Mouse (Mus musculus): ENCODE data around the gene Fbxl17. TPM values are rescaled to one million over a fixed set of nuclear protein-coding genes. Genes with fewer than 3 reads are reported as not detected.

The Fbxl17 gene
- polyA plus RNA-seq, 1 experiment, result 7.3 TPM

DNA sequence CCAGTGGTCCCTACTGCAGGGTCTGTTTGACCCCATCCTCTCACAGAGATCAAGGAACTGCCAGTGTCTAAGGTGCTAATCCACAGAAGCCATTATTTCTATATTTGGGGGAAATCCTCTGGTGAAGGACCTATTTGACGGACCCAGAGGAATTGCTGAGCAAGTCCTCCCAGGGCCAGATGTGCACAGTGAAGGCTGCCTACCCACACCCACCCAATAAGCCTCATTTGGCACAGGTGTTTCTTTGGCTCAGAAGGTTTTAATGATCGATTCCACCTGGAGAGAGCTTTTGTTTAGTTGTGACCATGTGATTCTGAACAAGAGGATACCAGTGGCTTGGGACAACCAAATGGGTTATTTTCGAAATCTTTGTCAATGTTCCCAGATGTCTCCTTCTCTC, 462.3 kb downstream of the Fbxl17 start:
- H3K4me1 ChIP-seq (replicated peaks; ENCODE audit: control insufficient read depth, insufficient read depth, low read length), result no peaks in the 10 kb centered on the region
- no peaks in the 10 kb centered on the region for H3K27me3 ChIP-seq (ENCODE audit: control insufficient read depth, insufficient read depth, low read length)
- no peak overlapping the region for H3K27ac ChIP-seq (ENCODE audit: control insufficient read depth, insufficient read depth, low read length)
- 96% methylated on average over 3 of the region's 3 CpGs for WGBS
- no peak for TF ChIP-seq CTCF (IDR thresholded peaks at IDR 0.05; ENCODE audit: borderline replicate concordance, control insufficient read depth, extremely low read depth, insufficient read depth, low read length, poor library complexity)
- no peak for TF ChIP-seq POLR2A (IDR thresholded peaks at IDR 0.05; ENCODE audit: control insufficient read depth, extremely low read depth, insufficient read depth, low read length, poor library complexity)
- no peaks in the 10 kb centered on the region for H3K36me3 ChIP-seq (ENCODE audit: control insufficient read depth, insufficient read depth, low read length)
- DNase-seq, result no peak
- H3K4me3 ChIP-seq (ENCODE audit: control insufficient read depth, insufficient read depth, low read length), result no peak overlapping the region

- Histone ChIP-seq H3K27ac (ENCODE audit: control insufficient read depth, insufficient read depth, low read length) (no peak overlapping the region), H3K4me1 (replicated peaks; ENCODE audit: control insufficient read depth, insufficient read depth, low read length) (no peaks in the 10 kb centered on the region), H3K27me3 (ENCODE audit: control insufficient read depth, insufficient read depth, low read length) (no peaks in the 10 kb centered on the region), H3K4me3 (ENCODE audit: control insufficient read depth, insufficient read depth, low read length) (no peak overlapping the region), H3K36me3 (ENCODE audit: control insufficient read depth, insufficient read depth, low read length) (no peaks in the 10 kb centered on the region)
- TF ChIP-seq POLR2A (IDR thresholded peaks at IDR 0.05; ENCODE audit: control insufficient read depth, extremely low read depth, insufficient read depth, low read length, poor library complexity) (no peak), CTCF (IDR thresholded peaks at IDR 0.05; ENCODE audit: borderline replicate concordance, control insufficient read depth, extremely low read depth, insufficient read depth, low read length, poor library complexity) (no peak)
- 74% methylated on average over 5 of the region's 5 CpGs for WGBS
- DNase-seq, result no peak
These were observed 466.7 kb downstream of the Fbxl17 start for GRCm38 (mm10) chr17:63033141-63033540.

DNA sequence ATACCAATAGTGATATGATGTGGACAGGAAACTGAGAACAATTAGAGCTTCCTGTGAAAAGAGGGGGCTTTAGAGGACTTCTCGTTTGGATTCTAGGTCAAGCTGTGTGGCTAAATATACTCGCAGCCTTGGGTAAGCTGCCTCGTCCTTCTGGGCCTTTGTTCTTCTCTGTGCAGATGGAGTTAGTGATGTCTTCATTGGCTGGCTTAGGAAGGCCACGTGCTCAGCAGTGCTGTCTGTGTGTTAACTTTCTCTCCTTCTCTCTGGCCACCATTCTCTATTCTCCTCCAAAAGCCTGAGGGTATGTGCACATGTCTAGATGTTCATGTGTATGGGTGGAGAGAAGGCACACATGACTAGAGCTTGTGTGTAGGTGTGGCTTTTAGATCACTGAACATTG, 470.7 kb downstream of the Fbxl17 start:
- TF ChIP-seq CTCF (IDR thresholded peaks at IDR 0.05; ENCODE audit: borderline replicate concordance, control insufficient read depth, extremely low read depth, insufficient read depth, low read length, poor library complexity), result no peak
- TF ChIP-seq POLR2A (IDR thresholded peaks at IDR 0.05; ENCODE audit: control insufficient read depth, extremely low read depth, insufficient read depth, low read length, poor library complexity), result no peak
- no peak overlapping the region for H3K27ac ChIP-seq (ENCODE audit: control insufficient read depth, insufficient read depth, low read length)
- H3K36me3 ChIP-seq (ENCODE audit: control insufficient read depth, insufficient read depth, low read length), result no peaks in the 10 kb centered on the region
- no peaks in the 10 kb centered on the region for H3K4me1 ChIP-seq (replicated peaks; ENCODE audit: control insufficient read depth, insufficient read depth, low read length)
- H3K4me3 ChIP-seq (ENCODE audit: control insufficient read depth, insufficient read depth, low read length), result no peak overlapping the region
- WGBS, result 28% methylated on average over 4 of the region's 4 CpGs
- DNase-seq, result no peak
- H3K27me3 ChIP-seq (ENCODE audit: control insufficient read depth, insufficient read depth, low read length), result no peaks in the 10 kb centered on the region

GRCm38 (mm10) chr17:63025238-63025637, 474.6 kb downstream of the Fbxl17 start:
- no peak for DNase-seq
- WGBS, result 84% methylated on average over 15 of the region's 15 CpGs
- TF ChIP-seq POLR2A (IDR thresholded peaks at IDR 0.05; ENCODE audit: control insufficient read depth, extremely low read depth, insufficient read depth, low read length, poor library complexity), result no peak
- TF ChIP-seq CTCF (IDR thresholded peaks at IDR 0.05; ENCODE audit: borderline replicate concordance, control insufficient read depth, extremely low read depth, insufficient read depth, low read length, poor library complexity), result no peak
- Histone ChIP-seq H3K27ac (ENCODE audit: control insufficient read depth, insufficient read depth, low read length) (no peak overlapping the region), H3K27me3 (ENCODE audit: control insufficient read depth, insufficient read depth, low read length) (no peaks in the 10 kb centered on the region), H3K4me1 (replicated peaks; ENCODE audit: control insufficient read depth, insufficient read depth, low read length) (no peaks in the 10 kb centered on the region), H3K36me3 (ENCODE audit: control insufficient read depth, insufficient read depth, low read length) (no peaks in the 10 kb centered on the region), H3K4me3 (ENCODE audit: control insufficient read depth, insufficient read depth, low read length) (no peak overlapping the region)

- Histone ChIP-seq H3K36me3 (ENCODE audit: control insufficient read depth, insufficient read depth, low read length) (no peaks in the 10 kb centered on the region), H3K4me3 (ENCODE audit: control insufficient read depth, insufficient read depth, low read length) (no peak overlapping the region), H3K27me3 (ENCODE audit: control insufficient read depth, insufficient read depth, low read length) (no peaks in the 10 kb centered on the region), H3K4me1 (replicated peaks; ENCODE audit: control insufficient read depth, insufficient read depth, low read length) (no peaks in the 10 kb centered on the region), H3K27ac (ENCODE audit: control insufficient read depth, insufficient read depth, low read length) (no peak overlapping the region)
- WGBS, result 96% methylated on average over 3 of the region's 3 CpGs
- no peak for DNase-seq
- TF ChIP-seq CTCF (IDR thresholded peaks at IDR 0.05; ENCODE audit: borderline replicate concordance, control insufficient read depth, extremely low read depth, insufficient read depth, low read length, poor library complexity), result no peak
- no peak for TF ChIP-seq POLR2A (IDR thresholded peaks at IDR 0.05; ENCODE audit: control insufficient read depth, extremely low read depth, insufficient read depth, low read length, poor library complexity)
These were observed 482.1 kb downstream of the Fbxl17 start for GRCm38 (mm10) chr17:63017605-63018167.

- peaks cover 7% of the 10 kb centered on the region; the same call in 1 of the 2 replicates for H3K4me1 ChIP-seq (replicated peaks; ENCODE audit: control insufficient read depth, insufficient read depth, low read length)
- 21% methylated on average over 3 of the region's 3 CpGs for WGBS
- no peak overlapping the region for H3K27ac ChIP-seq (ENCODE audit: control insufficient read depth, insufficient read depth, low read length)
- TF ChIP-seq POLR2A (IDR thresholded peaks at IDR 0.05; ENCODE audit: control insufficient read depth, extremely low read depth, insufficient read depth, low read length, poor library complexity) (no peak), CTCF (IDR thresholded peaks at IDR 0.05; ENCODE audit: borderline replicate concordance, control insufficient read depth, extremely low read depth, insufficient read depth, low read length, poor library complexity) (no peak)
- no peaks in the 10 kb centered on the region for H3K27me3 ChIP-seq (ENCODE audit: control insufficient read depth, insufficient read depth, low read length)
- no peak for DNase-seq
- H3K4me3 ChIP-seq (ENCODE audit: control insufficient read depth, insufficient read depth, low read length), result no peak overlapping the region
- H3K36me3 ChIP-seq (ENCODE audit: control insufficient read depth, insufficient read depth, low read length), result no peaks in the 10 kb centered on the region
These were observed 487.3 kb downstream of the Fbxl17 start for GRCm38 (mm10) chr17:63012571-63012923.
